Comparison of ENCODE assay signal across 9 mouse cellular contexts in the genomic region with DNA sequence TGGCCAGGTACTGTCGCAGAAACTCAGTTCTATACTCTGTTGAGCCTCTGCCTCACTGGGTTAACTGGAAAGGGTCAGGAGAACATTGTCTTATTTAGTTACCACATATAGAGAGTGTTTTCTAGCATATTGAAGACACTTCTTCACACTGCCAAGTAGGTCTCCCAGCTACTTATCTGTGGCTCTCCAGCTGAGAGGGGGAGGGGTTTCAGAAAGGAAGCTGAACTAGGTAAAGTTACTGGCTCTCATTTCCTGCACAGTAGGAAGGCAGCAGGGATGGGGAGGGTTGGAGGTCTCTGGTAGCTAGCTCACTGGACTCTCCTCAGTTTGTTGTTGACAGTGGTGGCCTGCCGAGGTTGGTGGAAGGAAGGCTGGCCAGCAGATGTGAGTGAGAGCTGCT. TPM values are rescaled to one million over a fixed set of nuclear protein-coding genes. Genes with fewer than 3 reads are reported as not detected.
DNase-seq lines count a peak whose midpoint lies in the region; ATAC-seq and TF ChIP-seq lines count a peak whose summit lies in the region.
"Had no signal": no experiment of that assay in that cellular context is flagged by ENCODE, and none has a peak within 500 bp of the region (broad histone marks: within the 10 kb centered on the region; RNA-seq: fewer than 3 reads in every experiment).

No protein-coding gene starts in this region.

- TF ChIP-seq EP300 in lung, postnatal 0 days (IDR thresholded peaks at IDR 0.05): no peak

- no peak overlapping the region for H3K4me2 ChIP-seq in lung, postnatal 0 days (replicated peaks; ENCODE audit: low read depth, low read length)
- peak overlapping the region; percentile 6; the same call in 1 of the 2 replicates for H3K4me2 ChIP-seq in heart, embryonic 13.5 days
- H3K4me2 ChIP-seq in forebrain, postnatal 0 days (ENCODE audit: low read depth): no peak overlapping the region
- H3K4me2 ChIP-seq: liver, embryonic 15.5 days had no signal

- no peak for TF ChIP-seq CTCF in lung, postnatal 0 days (IDR thresholded peaks at IDR 0.05)
- TF ChIP-seq CTCF in lung, adult 2 months (IDR thresholded peaks at IDR 0.05; ENCODE audit: insufficient read depth, low read length): no peak
- TF ChIP-seq CTCF in forebrain, postnatal 0 days (IDR thresholded peaks at IDR 0.05; ENCODE audit: low read depth): no peak

- peak; percentile 10 for DNase-seq in adrenal gland, postnatal 14 days
- DNase-seq in adrenal gland, postnatal 10 days: no peak
- DNase-seq in lung, postnatal 0 days (ENCODE audit: low spot score): peak; percentile 19
- DNase-seq in lung, adult 2 months: no peak
- DNase-seq in thymus, postnatal 0 days (ENCODE audit: low spot score): peak; percentile 74
- DNase-seq in forebrain, postnatal 0 days: no peak
- DNase-seq in gastrocnemius, postnatal 10 days: no peak

- H3K36me3 ChIP-seq in lung, postnatal 0 days (ENCODE audit: insufficient read depth, low read length): no peaks in the 10 kb centered on the region
- H3K36me3 ChIP-seq in heart, embryonic 13.5 days: no peaks in the 10 kb centered on the region
- H3K36me3 ChIP-seq in forebrain, postnatal 0 days (ENCODE audit: insufficient read depth): no peaks in the 10 kb centered on the region
- H3K36me3 ChIP-seq: liver, embryonic 15.5 days had no signal

- TF ChIP-seq POLR2A in lung, adult 2 months (IDR thresholded peaks at IDR 0.05; ENCODE audit: borderline replicate concordance, extremely low read depth, low read depth, low read length): no peak

- H3K9me3 ChIP-seq in lung, postnatal 0 days (ENCODE audit: low read length): no peaks in the 10 kb centered on the region
- no peaks in the 10 kb centered on the region for H3K9me3 ChIP-seq in heart, embryonic 13.5 days
- H3K9me3 ChIP-seq in forebrain, postnatal 0 days (ENCODE audit: low read length): no peaks in the 10 kb centered on the region
- H3K9me3 ChIP-seq: liver, embryonic 15.5 days had no signal

- ATAC-seq in lung, postnatal 0 days: no peak
- ATAC-seq in heart, embryonic 13.5 days (ENCODE audit: extremely low read depth, insufficient number of reproducible peaks, low FRiP score, low TSS enrichment): no peak; the same call in 1 of the 2 replicates
- ATAC-seq in forebrain, postnatal 0 days: no peak

- WGBS in lung, postnatal 0 days: 47% methylated on average over 2 of the region's 2 CpGs
- 47% methylated on average over 2 of the region's 2 CpGs for WGBS in lung, adult 2 months
- 33% methylated on average over 2 of the region's 2 CpGs for WGBS in heart, embryonic 13.5 days
- WGBS in forebrain, postnatal 0 days: 53% methylated on average over 2 of the region's 2 CpGs

- H3K27ac ChIP-seq in lung, postnatal 0 days (ENCODE audit: low read length): no peak overlapping the region
- peak overlapping the region; percentile 7; the same call in 1 of the 2 replicates for H3K27ac ChIP-seq in heart, embryonic 13.5 days (replicated peaks)
- no peak overlapping the region for H3K27ac ChIP-seq in forebrain, postnatal 0 days (ENCODE audit: low read depth, low read length)
- H3K27ac ChIP-seq: liver, embryonic 15.5 days had no signal

- peaks cover 13% of the 10 kb centered on the region for H3K4me1 ChIP-seq in lung, postnatal 0 days (ENCODE audit: insufficient read depth, low read depth, low read length)
- peaks cover 35% of the 10 kb centered on the region for H3K4me1 ChIP-seq in lung, adult 2 months (ENCODE audit: control insufficient read depth, insufficient read depth, low read length)
- peaks cover 51% of the 10 kb centered on the region for H3K4me1 ChIP-seq in heart, embryonic 13.5 days
- H3K4me1 ChIP-seq in forebrain, postnatal 0 days (ENCODE audit: insufficient read depth): no peaks in the 10 kb centered on the region

- no peak overlapping the region for H3K9ac ChIP-seq in lung, postnatal 0 days (replicated peaks; ENCODE audit: low read depth)
- H3K9ac ChIP-seq in heart, embryonic 13.5 days: peak overlapping the region; percentile 40; the same call in 1 of the 2 replicates
- H3K9ac ChIP-seq in forebrain, postnatal 0 days: no peak overlapping the region
- H3K9ac ChIP-seq: liver, embryonic 15.5 days had no signal

- H3K4me3 ChIP-seq in lung, postnatal 0 days (ENCODE audit: low read depth, low read length): no peak overlapping the region
- H3K4me3 ChIP-seq in lung, adult 2 months (replicated peaks; ENCODE audit: extremely low read depth, low read depth, low read length): no peak overlapping the region
- H3K4me3 ChIP-seq in heart, embryonic 13.5 days: no peak overlapping the region
- no peak overlapping the region for H3K4me3 ChIP-seq in forebrain, postnatal 0 days (ENCODE audit: low read depth, low read length)
- H3K4me3 ChIP-seq: liver, embryonic 15.5 days had no signal

- no peaks in the 10 kb centered on the region for H3K27me3 ChIP-seq in lung, postnatal 0 days (replicated peaks; ENCODE audit: insufficient read depth, low read length)
- no peaks in the 10 kb centered on the region for H3K27me3 ChIP-seq in heart, embryonic 13.5 days (replicated peaks)
- H3K27me3 ChIP-seq in forebrain, postnatal 0 days (ENCODE audit: insufficient read depth, low read length): no peaks in the 10 kb centered on the region
- H3K27me3 ChIP-seq: liver, embryonic 15.5 days had no signal

RNA-seq across cellular contexts. Expression of a gene that starts 31.2 kb away (rescaled TPM):
- total RNA-seq in adrenal gland, postnatal 14 days (2021): 39.3 and 50.1 TPM in 2 replicates
- 10 to 100 TPM; 25.9 to 42.2 TPM for total RNA-seq in adrenal gland, postnatal 10 days (2021)
- 6.8 and 7.6 TPM in 2 replicates for polyA plus RNA-seq in lung, postnatal 0 days (2015; fragmentation: Nextera tagmentation; extraction: Ambion mirVana)
- 16.9 and 22.5 TPM in 2 replicates for polyA plus RNA-seq in lung, adult 2 months (2012; rRNA removed)
- 5.4 and 6.1 TPM in 2 replicates for polyA plus RNA-seq in heart, embryonic 13.5 days (2015; fragmentation: Nextera tagmentation; extraction: Ambion mirVana)
- polyA plus RNA-seq in thymus, postnatal 0 days (2015; fragmentation: Nextera tagmentation; extraction: Ambion mirVana): 7.8 and 10.1 TPM in 2 replicates
- 6.3 and 8.1 TPM in 2 replicates for total RNA-seq in forebrain, postnatal 0 days (2014; rRNA removed)
- polyA plus RNA-seq in forebrain, postnatal 0 days (2015; fragmentation: Nextera tagmentation; extraction: Ambion mirVana): 5.0 and 6.3 TPM in 2 replicates
- total RNA-seq in gastrocnemius, postnatal 10 days (2021): 10 to 100 TPM; 10.5 to 13.7 TPM

Comparison
In these comparisons a context has a peak if more than half of its experiments do, and no peak if none do; other contexts are left out.
1. DNase-seq: peak in adrenal gland, postnatal 14 days (single experiment), lung, postnatal 0 days (single experiment) and thymus, postnatal 0 days (single experiment); none in adrenal gland, postnatal 10 days (single experiment), lung, adult 2 months (single experiment), forebrain, postnatal 0 days (single experiment) and gastrocnemius, postnatal 10 days (single experiment).